Mouse (Mus musculus): Measurements from ENCODE around the gene E130308A19Rik.

E130308A19Rik gene

DNA sequence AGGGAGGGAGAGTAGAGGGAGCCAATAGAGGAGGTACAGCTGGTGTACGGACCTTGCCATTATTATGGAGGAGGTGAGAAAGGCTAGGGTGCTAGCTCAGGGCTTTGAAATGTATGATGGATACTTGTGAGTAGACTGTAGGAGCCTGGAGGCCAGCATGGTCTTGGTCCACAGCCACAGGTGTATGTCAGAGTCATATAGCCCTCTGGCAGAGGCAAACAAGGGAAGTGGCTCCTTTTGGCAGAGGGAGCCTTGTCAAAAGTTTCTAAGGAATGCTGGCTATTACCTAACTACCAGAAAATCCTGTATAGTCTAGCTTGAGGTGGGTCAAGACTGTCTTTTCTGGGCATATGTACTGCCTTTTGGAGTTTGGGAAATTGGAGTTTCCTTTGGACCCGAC is 14.7 kb downstream of the E130308A19Rik start:
- no peak for DNase-seq

DNA sequence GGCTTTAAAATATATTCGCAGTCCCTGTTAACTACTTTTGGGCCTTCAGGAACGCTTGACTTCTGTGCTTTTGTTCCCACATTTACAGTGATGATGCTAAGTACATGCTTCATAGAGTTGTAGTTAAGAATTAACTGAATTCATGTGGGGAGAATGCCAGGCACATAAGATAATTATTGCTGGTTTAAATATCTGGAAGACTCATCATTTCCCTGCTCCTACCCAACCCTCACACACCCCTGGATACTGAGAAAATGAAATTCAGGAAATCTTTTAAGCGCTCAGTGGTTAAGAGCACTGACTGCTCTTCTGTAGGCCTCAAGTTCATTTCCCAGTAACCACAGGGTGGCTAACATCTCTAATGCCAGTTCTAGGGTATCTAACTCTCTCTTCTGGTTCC is 16.0 kb downstream of the E130308A19Rik start:
- no peak for DNase-seq

DNA sequence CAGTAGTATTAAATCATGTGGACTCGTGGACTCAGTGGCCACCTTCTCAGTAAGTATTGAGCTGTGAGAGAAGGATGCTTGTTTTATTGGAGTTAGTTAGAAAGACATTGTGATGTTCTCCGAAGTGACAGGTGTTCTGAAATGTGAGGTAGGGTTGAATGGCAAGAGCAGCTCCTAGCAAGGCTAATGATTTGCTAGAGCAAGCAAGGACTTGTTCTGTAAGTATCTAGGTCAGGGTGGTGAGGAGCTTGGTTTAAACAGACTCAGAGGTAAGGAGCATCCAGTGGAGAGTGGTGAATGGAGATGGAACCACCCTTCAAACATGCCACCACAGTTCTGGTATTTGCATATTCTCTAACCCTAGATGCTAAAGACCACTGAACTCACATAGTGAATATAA is 16.6 kb downstream of the E130308A19Rik start:
- DNase-seq = no peak

DNA sequence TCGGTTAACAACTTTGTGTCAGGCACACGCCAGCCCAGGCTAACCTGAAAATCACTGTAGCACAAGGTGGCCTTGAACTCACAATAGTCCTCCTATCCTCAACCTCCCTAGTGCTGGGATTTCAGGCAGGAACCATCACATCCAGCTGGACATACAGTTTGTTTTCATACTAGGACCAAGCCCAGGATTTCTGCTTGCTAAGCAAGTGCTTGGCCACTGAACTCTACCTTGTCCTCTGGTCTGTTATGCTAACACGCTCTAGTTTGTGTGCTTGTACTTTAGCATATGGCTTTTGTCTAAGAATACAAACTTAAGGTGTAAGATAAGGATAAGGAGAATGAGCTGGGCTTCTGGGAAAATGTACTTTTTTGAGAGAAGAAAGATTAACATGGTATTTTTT is 18.4 kb downstream of the E130308A19Rik start:
- DNase-seq = no peak

DNA sequence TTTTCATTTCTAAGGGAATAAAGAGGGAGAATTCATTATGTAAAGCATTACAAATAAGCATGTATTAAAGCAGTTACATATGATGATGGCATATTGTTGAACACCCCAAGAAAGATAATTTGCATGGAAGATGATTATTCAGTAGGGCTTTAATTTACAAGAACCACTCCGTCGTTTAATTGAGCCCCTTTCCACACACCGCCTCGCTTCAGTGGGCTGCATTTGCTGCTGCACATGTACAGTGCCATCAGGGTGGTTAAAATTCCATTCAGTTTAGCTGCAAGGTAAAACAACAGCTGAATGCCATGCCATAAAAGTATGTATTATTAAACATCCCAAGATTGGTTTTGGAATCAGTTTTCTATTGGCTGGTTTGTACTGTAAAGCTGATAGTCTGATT is 19.0 kb downstream of the E130308A19Rik start:
- no peak for DNase-seq

DNA sequence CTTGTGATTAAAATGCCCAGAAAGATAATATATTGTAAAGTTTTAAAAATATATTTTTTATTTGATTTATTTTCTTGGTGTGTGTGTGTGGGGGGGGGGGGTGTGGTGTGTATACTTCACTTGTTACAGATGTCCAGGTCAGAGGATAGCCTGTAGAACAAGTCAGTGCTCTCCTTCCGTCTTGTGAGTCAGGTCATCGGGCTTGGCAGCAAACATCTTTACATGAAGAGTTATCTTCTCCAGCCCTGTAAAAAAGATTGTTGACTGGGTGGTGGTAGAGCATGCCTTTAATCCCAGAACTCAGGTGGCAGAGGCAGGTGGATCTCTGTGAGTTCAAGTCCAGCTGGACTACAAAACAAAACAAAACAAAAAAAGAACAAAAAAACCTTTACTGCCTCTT is 19.6 kb downstream of the E130308A19Rik start:
- no peak for DNase-seq

DNA sequence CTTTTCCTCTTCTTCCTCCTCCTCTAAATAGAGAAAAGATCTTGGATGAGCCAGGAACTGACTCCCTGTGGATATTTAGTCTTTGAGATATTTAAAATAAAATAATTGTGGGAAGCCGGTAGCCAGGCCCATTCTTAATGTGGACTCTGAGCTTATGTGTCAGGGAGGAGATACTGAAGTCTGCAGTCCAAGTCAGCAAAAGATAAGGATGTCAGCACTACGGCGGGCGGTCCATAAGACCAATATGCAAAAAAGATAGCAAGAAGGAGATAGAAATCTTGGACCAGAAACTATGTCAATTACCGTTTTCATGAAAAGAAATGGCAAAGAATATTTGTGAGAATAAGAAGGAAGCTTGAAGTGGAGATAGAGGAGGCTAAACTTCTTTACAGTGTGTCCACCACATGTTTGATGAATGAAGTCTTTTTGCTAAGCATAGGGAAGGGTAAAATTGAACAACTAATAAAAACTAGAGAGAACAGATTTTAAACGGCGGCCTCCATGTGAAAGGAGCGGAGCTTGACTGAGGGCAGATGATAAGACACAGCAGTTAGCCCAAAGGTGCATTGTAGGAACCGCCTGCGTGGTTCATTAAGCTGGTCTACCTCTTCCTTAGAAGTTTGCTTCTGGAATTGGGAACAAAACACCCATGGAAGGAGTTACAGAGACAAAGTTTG is 20.1 kb downstream of the E130308A19Rik start:
- no peak for DNase-seq

DNA sequence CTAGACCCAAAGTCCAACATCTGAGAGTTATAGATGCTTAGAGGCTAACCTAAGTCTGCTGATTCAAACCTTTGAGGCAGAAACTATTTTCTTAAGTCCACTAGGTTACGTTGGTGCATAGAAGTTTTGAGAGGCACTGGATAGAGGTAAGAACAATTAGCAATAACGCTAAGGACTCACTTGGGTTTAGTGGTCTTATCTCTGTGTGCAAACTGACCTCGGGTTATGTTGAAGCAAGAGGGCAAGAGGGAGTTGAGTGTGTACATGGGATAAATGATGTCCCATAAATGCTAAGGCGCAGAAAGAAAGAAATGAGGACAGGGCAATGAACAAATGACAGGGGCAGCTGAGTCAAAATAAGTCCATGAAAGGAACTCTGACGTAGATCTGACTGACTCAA is 23.1 kb downstream of the E130308A19Rik start:
- no peak for DNase-seq

DNA sequence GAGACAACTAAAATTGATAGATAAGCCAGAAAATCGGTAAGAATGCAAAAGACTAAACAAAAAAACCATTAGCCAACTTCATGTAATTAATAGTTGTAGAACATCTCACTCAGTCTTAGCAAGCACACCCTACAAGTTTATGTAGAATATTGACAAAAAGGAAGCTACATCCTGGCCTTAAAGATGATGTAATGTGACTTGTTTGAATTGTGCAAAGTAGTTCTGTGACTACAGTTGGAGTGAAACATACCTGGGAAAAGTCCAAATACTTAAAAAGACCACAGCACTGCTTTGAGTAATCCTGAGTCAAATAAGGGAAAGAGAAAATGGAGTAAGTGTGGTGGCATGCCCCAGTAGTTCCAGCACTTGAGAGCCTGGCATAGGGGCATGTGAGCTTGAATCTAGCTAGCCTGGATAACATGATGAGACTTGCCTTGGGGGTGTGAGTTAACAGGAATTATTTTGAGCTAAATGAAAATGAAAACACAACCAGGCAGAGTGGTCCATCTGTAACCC is 26.2 kb downstream of the E130308A19Rik start:
- DNase-seq = no peak

DNA sequence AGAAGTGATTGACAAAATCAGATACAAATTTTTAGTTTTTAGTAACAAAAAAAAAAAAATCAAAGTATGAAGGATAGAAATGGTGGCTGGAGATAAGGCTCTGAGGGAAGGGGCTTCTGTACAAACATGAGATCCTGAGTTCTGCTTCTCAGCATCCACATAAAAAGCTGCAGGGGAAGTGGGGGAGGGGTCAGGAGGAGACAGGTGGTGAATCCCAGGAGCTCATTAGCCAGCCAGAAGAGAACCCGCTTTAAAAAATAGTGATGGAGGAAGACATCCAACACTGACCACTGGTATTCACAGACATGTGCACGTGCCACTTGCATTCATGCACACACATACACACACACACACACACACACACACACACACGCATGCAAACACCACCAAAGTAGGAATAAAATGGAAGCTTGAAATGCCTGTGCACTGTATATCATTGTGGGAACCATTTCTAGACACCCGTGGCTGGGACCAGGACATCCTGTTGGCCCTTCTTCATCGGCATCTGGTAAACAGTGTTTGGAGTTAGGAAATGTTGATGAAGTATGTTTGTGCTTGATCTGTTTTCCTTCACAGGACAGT is 30.1 kb downstream of the E130308A19Rik start:
- peak; percentile 35 to 65 for DNase-seq

DNA sequence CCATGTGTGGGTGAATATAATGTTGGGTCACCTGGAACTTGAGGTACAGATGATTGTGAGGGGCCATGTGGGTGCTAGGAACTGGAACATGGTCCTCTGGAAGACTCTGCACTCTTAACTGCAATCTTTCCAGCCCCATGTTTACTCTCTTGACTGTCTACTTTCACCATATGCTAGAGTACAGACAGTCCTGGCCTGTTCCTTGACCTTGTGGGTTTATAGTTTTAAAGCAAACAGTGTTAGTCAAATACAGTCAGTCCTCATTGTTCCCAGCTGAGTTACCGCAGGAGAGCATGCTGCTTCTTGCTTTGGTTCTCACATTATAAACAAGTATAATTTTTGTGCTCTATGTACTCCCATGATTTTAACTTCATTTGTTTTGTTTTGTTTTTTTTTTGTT is 36.2 kb downstream of the E130308A19Rik start:
- DNase-seq = no peak

DNA sequence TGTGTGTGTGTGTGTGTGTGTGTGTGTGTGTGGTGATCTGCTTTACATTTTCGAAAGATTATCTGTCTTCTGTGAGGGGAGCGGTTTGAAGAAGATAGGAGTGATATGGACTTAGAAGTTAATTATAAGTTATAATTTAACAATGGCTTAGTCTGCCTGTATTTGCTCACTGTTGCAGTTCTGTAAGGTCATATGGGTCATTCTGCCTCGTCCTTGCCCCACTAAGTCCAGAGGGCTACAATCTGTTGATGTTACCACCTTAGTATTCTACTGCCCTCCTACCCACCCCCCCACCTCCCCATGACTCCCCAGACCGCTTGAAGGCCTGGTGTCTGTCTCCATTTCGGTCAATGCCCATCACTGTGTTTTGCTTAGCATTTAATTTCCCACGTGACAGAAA is 37.4 kb downstream of the E130308A19Rik start:
- no peak for DNase-seq

DNA sequence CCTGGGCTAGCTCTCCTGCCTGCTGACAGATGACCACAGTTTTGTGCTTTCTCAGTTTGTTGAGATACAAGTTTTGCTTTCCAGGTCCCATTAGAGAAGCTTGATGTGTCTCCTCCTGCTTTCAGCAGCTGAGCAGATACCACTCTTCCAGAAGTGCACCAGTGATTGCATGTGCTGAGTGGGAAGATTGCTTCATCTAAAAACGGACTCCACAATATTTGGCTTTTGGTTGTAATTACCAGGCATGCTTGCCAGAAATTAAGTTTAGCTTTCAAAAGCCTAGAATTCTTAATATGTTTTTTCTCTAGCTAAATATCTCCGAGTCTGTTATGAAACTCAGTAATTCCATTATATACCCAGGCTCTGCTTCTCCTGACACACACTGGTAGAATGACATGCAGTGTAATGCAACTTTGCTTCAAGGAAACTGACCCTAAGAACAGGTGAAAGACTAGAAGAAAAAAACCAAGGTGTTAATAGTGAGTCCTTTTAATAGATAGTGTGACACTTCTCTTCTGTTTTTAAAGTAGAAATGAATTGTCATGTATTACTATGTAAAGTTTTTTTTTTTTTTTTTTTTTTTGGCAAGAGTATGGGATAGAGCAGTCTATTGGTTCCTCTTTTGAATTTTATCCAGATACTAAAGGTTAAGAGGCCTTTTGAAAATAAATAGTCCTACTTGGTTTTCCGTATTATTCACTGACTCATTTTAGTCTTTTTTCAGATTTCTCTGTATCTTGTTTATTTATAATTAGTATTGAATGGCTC is 40.7 kb downstream of the E130308A19Rik start:
- DNase-seq = no peak

DNA sequence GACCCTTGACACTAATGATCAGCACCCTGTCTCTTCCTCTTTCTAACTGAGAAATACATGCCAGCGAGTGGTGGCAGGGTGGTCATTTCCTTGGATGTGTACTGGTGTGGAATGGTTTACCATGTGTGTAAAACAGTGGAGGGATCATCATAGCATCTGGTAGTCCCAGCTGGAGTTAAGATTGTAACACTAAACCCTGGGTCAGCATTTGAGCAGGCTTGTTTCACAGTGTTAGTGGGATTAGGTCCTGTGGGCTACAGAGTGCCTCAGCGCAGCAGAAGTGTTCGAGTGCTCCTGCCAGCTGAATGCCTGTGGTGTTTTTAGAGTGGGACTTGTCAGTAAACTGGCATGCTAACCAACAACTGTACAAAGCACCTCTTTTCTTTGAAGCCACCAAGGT is 42.0 kb downstream of the E130308A19Rik start:
- DNase-seq = no peak

DNA sequence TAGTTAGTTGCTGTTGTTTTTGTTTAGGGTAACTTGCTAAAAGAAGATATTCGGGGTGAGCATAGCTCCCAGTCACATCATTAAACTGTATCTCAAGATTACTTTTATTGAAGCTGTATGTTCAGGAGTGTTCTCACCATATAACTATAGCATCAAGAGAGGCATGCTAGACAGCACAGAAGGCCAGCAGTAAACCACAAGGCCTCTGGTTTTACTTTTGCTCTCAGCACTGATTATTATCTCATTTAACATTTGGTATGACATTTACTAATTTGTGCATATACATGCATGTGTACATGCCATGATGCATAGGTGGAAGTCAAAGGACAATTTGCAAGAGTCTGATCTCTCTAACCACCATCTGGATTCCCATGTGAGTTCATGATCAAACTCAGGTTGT is 43.1 kb downstream of the E130308A19Rik start:
- DNase-seq = no peak

DNA sequence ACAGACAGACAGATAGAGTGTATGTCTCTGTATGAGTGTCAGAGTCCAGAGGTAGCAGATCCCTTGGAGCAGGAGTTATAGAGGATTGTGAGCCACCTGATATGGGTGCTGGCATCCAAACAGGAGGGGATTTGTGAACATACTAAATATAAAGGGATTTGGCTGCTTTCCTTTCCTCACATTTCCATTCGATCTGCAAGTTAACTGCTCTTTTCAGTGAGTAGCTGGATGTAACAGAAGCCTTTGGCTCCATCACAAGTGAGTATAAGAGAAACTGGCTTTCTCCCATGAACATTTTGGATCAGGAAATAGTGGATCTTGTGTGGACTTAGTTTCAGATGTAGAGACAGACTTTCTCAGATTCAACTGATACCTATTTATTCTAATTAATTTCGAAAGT is 44.0 kb downstream of the E130308A19Rik start:
- DNase-seq = no peak

DNA sequence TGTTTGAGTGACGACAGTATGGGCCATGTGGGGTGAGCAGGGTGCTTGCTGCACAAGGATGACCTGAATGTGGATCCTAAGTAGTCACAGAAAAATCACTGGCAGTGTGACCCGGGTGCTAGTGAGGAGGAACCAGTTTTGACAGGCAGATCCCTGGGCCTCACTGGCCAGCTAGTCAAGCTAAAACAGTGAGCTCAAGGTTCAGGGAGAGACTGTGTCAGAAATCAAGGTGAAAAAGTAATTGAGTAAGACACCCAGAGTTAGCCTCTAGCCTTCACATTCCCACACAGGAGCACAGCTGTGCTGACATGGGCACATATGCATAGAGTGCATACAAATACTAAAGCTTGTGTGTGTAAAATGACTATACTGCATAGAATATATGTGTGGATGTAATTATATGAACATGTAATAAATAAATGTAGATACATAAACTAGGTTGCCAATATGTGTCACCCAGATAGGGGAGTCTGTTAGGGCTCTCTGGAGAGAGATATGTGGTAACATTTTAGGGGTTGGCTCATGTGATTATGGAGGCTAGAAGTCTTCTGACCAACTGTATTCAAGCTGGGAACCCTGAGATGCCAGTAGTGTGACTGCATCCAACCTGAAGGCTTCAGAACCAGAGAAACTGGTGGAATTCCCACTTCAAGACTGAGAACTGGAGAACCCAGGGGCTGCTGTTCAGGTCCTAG is 47.6 kb downstream of the E130308A19Rik start:
- DNase-seq = no peak

DNA sequence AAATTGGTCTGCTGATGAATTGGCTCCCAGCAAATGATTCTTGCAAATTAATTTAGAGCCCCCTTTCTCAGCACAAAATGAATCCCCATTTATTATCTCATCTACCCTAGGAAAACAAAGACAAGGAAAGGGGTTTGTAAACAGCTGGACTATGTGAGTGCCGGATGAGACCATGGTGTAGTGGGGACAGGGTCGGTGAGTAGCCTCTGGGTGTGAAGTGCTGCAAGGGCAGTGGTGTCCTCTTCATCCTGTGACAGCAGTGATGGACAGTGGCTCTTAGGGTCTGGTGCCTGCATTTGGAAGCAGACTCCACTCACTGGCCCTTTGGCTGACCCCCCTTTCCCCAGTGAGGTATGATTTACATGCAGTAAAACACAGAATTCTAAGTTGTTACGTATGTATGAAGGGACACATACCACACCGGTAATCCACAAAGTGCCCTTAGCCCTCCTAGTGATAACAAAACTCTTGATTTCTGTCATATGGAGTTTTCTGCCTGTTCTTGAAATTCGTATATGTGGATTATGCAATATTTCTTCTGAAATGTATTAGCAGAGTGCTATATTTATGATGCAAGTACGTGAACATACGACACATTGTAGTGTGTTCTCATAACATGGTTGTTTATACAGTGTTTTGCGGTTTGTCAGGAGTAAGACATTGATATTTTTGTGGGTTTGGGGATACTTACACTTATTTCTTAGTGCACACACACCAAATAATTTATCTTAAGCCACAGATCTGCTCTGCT is 49.1 kb downstream of the E130308A19Rik start:
- DNase-seq = no peak

DNA sequence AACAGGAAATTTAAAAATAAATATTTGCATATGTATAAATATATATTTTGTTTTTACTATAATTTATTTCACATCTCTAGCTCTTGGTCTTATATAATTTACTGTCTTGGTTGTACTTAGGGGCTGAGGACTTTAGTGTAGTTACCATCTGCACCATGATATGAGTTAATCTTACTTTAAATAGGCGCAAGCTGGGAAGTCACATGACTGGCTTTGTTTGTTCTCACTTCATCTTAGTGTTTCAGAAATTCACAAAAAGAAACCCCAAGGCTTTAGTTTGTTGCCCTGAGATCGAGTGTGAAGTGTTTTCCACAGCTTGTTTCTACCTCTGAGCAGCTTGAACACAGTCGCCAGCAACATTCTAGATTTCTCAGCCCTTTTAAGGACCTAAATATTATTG is 49.7 kb downstream of the E130308A19Rik start:
- no peak for DNase-seq

DNA sequence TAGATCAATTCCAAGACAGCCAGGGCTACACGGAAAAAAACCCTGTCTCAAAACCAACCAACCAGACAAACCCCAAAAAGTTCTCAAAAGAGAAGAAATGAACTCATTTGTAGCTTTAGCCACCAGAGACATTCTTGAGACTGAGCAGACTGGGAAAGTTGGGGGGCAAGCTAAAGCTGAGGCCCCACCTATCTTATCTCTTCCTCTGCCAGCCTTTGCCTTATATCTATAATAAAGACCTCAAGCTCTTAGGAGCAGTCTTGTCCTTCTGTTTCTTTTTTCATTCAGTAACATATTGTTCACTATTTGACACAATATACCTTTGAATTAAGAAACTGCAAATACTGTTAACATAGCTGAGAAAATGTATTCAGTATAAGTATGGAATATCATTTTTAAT is 55.4 kb downstream of the E130308A19Rik start:
- DNase-seq = no peak

DNA sequence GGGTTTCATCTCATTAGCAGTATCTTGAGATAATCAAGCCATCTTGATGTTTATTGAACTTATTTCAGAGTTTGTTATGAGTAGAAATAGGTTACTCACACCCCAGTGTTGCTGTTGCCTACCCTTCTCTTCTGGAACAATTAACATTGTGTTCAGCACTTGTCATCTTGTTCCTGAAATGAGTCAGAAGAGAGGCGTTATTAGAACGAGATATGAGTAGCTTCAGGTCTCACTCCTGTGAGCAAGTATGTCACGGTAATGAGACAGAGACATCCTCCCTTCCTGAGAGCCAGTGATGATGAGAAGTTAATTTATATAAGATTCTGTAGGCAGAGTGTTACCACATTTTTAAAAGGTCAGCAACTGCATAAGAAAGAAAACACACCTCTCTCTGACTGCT is 56.5 kb downstream of the E130308A19Rik start:
- no peak for DNase-seq

DNA sequence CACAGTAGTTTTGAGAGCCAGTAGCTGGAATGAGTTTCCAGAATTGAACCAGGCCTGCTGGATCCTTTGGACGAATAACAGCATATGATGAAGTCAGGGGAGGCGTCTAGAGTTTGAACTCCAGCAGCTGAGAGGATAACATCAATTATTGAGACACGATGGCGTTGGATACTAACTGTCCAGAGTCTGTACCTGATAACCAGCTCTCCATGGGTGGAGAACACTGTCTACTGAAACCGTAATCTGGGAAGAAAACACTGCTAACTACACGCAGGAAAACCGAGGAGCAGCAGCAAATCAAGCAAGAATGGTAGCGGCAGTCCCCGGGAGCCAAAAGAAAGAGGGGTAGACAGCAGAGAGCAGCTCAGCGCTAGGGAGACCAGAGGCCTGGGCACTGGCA is 56.9 kb downstream of the E130308A19Rik start:
- DNase-seq = no peak

DNA sequence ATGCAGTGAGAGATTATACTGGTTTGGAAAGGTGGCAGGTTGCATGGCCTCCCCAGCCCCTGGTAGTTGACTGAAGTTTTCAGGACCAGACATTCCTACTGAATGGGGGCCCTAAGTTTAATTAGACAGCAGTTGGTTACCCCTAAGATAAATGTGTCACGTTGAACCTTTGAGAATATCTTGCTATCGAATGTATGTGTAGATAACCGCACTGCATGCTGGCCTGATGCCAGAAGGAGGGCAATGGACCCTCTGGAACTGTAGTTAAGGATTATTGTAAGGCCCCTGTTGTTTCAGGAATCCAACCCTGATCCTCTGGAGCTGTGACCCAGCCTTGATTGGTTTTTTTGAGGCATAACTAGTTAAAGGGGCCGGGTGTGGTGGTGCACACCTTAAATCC is 58.3 kb downstream of the E130308A19Rik start:
- DNase-seq = no peak
